In genomic region chr6:55676663-55677311, GRCm38 (mm10) we compare ENCODE assay signal across 8 mouse cellular contexts. TPM values are rescaled to one million over a fixed set of nuclear protein-coding genes. Genes with fewer than 3 reads are reported as not detected.
DNase-seq lines count a peak whose midpoint lies in the region; ATAC-seq lines count a peak whose summit lies in the region.

No protein-coding gene starts in this region.

- 2% methylated on average over 27 of the region's 27 CpGs for WGBS in forebrain, embryonic 13.5 days
- 6% methylated on average over 17 of the region's 27 CpGs for WGBS in hindbrain, embryonic 11.5 days
- WGBS in limb, embryonic 13.5 days, result 3% methylated on average over 27 of the region's 27 CpGs

- no peaks in the 10 kb centered on the region for H3K36me3 ChIP-seq in forebrain, embryonic 13.5 days (ENCODE audit: poor library complexity, severe bottlenecking)
- H3K36me3 ChIP-seq in hindbrain, embryonic 11.5 days (ENCODE audit: control insufficient read depth, insufficient read depth, low read length), result no peaks in the 10 kb centered on the region
- H3K36me3 ChIP-seq in limb, embryonic 13.5 days, result no peaks in the 10 kb centered on the region

- peak; percentile 79 for ATAC-seq in forebrain, embryonic 13.5 days
- peak; percentile 84 for ATAC-seq in hindbrain, embryonic 11.5 days (ENCODE audit: low FRiP score)
- peak; percentile 77 for ATAC-seq in limb, embryonic 13.5 days (ENCODE audit: low FRiP score, low read depth)

- H3K4me3 ChIP-seq in forebrain, embryonic 13.5 days, result peak overlapping the region; percentile 40
- H3K4me3 ChIP-seq in hindbrain, embryonic 11.5 days (ENCODE audit: low read depth, low read length), result peak overlapping the region; percentile 35
- peak overlapping the region; percentile 43 for H3K4me3 ChIP-seq in limb, embryonic 13.5 days

- DNase-seq in heart, adult 11 months, result peak; percentile 93
- DNase-seq in heart, postnatal 25 days (ENCODE audit: low spot score), result no peak
- peak; percentile 25 for DNase-seq in cerebellum, adult 11-12 months
- peak; percentile 63 for DNase-seq in hindbrain, embryonic 11.5 days (ENCODE audit: low spot score)
- peak; percentile 46 for DNase-seq in right cerebral cortex, adult 18-20 months
- no peak for DNase-seq in adrenal gland, postnatal 14 days

- peaks cover 4% of the 10 kb centered on the region; the same call in 1 of the 2 replicates for H3K27me3 ChIP-seq in forebrain, embryonic 13.5 days
- no peaks in the 10 kb centered on the region for H3K27me3 ChIP-seq in hindbrain, embryonic 11.5 days (ENCODE audit: control insufficient read depth, insufficient read depth, low read length)
- H3K27me3 ChIP-seq in limb, embryonic 13.5 days, result peaks cover 25% of the 10 kb centered on the region

- intact Hi-C loops in heart, postnatal 25 days (cut with DNase I), result loop anchor here (5.0 kb wide), 1 partner anchor 159 kb away; no protein-coding TSS in a partner anchor

- H3K27ac ChIP-seq in forebrain, embryonic 13.5 days, result peak overlapping the region; percentile 92
- H3K27ac ChIP-seq in hindbrain, embryonic 11.5 days (ENCODE audit: low read depth, low read length), result no peak overlapping the region
- no peak overlapping the region for H3K27ac ChIP-seq in limb, embryonic 13.5 days

- peak overlapping the region; percentile 73 for H3K9ac ChIP-seq in forebrain, embryonic 13.5 days
- H3K9ac ChIP-seq in hindbrain, embryonic 11.5 days (ENCODE audit: low read depth, low read length), result peak overlapping the region; percentile 44; the same call in 1 of the 2 replicates
- H3K9ac ChIP-seq in limb, embryonic 13.5 days, result peak overlapping the region; percentile 58; the same call in 1 of the 2 replicates

- H3K4me1 ChIP-seq in forebrain, embryonic 13.5 days, result peaks cover 26% of the 10 kb centered on the region
- H3K4me1 ChIP-seq in hindbrain, embryonic 11.5 days (replicated peaks; ENCODE audit: control insufficient read depth, insufficient read depth, low read length), result no peaks in the 10 kb centered on the region
- peaks cover 16% of the 10 kb centered on the region for H3K4me1 ChIP-seq in limb, embryonic 13.5 days

- peak overlapping the region; percentile 71 for H3K4me2 ChIP-seq in forebrain, embryonic 13.5 days
- peak overlapping the region; percentile 76 for H3K4me2 ChIP-seq in hindbrain, embryonic 11.5 days (replicated peaks; ENCODE audit: low read depth, low read length)
- H3K4me2 ChIP-seq in limb, embryonic 13.5 days (replicated peaks), result peak overlapping the region; percentile 74

- H3K9me3 ChIP-seq in forebrain, embryonic 13.5 days (replicated peaks), result no peaks in the 10 kb centered on the region
- no peaks in the 10 kb centered on the region for H3K9me3 ChIP-seq in hindbrain, embryonic 11.5 days (ENCODE audit: control insufficient read depth, low read length)
- H3K9me3 ChIP-seq in limb, embryonic 13.5 days, result no peaks in the 10 kb centered on the region

RNA-seq across cellular contexts. Expression of gene Neurod6, which starts 4.3 kb away (rescaled TPM):
- total RNA-seq in heart, postnatal 25 days (2021), result not detected
- polyA plus RNA-seq in forebrain, embryonic 13.5 days (2015; fragmentation: Nextera tagmentation; extraction: Ambion mirVana), result 173 and 314 TPM in 2 replicates
- polyA plus RNA-seq in hindbrain, embryonic 11.5 days (2014; fragmentation: Nextera tagmentation; extraction: Ambion mirVana), result 0.36 and 0.86 TPM in 2 replicates
- 0.28 TPM in 1 of 2 replicates, not detected in the other for polyA plus RNA-seq in limb, embryonic 13.5 days (2015; fragmentation: Nextera tagmentation; extraction: Ambion mirVana)
- not detected in 2 replicates for total RNA-seq in adrenal gland, postnatal 14 days (2021)

Comparison
In these comparisons a context has a peak if more than half of its experiments do, and no peak if none do; other contexts are left out.
1. DNase-seq: peak in heart, adult 11 months (single experiment), cerebellum, adult 11-12 months (single experiment), hindbrain, embryonic 11.5 days (single experiment) and right cerebral cortex, adult 18-20 months (single experiment); none in heart, postnatal 25 days (single experiment) and adrenal gland, postnatal 14 days (single experiment).
2. RNA of gene Neurod6, which starts 4.3 kb away (polyA plus RNA-seq): 173 to 314 TPM in forebrain, embryonic 13.5 days; 0.36 to 0.86 TPM in hindbrain, embryonic 11.5 days and 0.28 TPM in limb, embryonic 13.5 days; every median in the first group is over 10 times any median in the second.
3. Peak in every context shown above with its lines, with median percentiles within 50 percentile points of each other: ATAC-seq, H3K4me2 ChIP-seq, H3K4me3 ChIP-seq and H3K9ac ChIP-seq.